In the genomic region with DNA sequence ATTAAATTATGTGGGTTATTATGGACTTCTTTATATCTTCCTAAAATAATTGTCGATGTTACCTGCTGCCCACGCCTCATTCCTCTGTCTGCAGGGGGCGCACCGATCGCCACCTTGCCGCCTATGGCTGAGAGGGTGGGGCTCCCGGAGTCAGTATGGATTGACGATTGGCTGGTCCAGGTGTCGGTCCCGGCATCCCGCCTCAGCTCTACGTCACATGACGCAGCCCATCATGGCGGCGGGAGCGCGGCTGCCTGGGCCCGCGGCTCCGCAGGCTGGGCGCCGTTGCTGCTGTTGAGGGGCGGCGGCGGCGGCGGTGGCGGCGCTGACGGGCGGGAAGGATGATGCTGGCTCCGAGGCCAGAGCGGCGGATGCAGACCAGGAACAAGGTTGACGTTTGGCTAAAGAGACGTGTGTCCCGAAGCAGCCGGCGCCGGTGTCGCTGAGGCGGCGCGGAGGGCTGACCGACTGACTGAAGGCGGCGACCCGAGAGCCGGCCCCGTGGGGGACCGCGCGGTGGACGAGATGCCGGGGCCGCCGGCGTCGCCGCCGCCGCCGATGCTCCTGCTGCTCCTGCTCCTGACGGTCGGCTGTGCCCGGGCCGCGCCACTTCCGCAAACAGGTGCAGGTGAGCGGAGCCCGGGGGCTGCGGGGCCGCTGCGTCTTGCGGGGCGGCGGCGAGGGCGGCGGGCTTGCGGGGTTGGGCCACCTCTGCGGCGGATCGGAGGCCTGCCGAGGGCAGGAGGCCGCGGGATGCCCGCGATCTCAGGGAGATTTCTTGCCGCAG, we compare ENCODE assay signal across 8 mouse cellular contexts. TPM values are rescaled to one million over a fixed set of nuclear protein-coding genes. Genes with fewer than 3 reads are reported as not detected.
DNase-seq lines count a peak whose midpoint lies in the region; ATAC-seq and TF ChIP-seq lines count a peak whose summit lies in the region.

A gene (plus strand): TSS at position 288 of the 787 bp plus-strand sequence.

- H3K9ac ChIP-seq in ES-Bruce4 (ENCODE audit: low read depth, poor library complexity, severe bottlenecking): peak within 1 kb of the TSS; percentile 71
- H3K9ac ChIP-seq in forebrain, embryonic 14.5 days (ENCODE audit: low read length): peak within 1 kb of the TSS; percentile 95
- H3K9ac ChIP-seq in neural tube, embryonic 15.5 days (replicated peaks): peak within 1 kb of the TSS; percentile 93

- 0% methylated on average over 85 of the region's 90 CpGs for WGBS in forebrain, embryonic 14.5 days
- under 1% methylated on average over 84 of the region's 90 CpGs for WGBS in neural tube, embryonic 15.5 days

- intact Hi-C loops in heart, postnatal 14 days (cut with DNase I): loop anchor here (2.0 to 5.0 kb wide), 3 partner anchors 14 to 122 kb away; a partner anchor contains a TSS

- DNase-seq in forebrain, embryonic 14.5 days (ENCODE audit: low spot score): peak; percentile 97
- DNase-seq in heart, postnatal 14 days: peak; percentile 97 to 98
- peak; percentile 98 for DNase-seq in layer of hippocampus, adult 11-12 months (ENCODE audit: low spot score)
- peak; percentile 96 to 97 for DNase-seq in lung, adult 18-20 months
- peak; percentile 97 for DNase-seq in testis, postnatal 14 days (ENCODE audit: low spot score)

- ATAC-seq in cerebellum, adult (ENCODE audit: insufficient number of reproducible peaks, low FRiP score, low TSS enrichment): peak; percentile 100
- peak; percentile 100 for ATAC-seq in forebrain, embryonic 14.5 days
- peak; percentile 100 for ATAC-seq in neural tube, embryonic 15.5 days (ENCODE audit: low FRiP score)

- H3K4me2 ChIP-seq in forebrain, embryonic 14.5 days (ENCODE audit: low read length): peak within 1 kb of the TSS; percentile 72
- peak within 1 kb of the TSS; percentile 56 for H3K4me2 ChIP-seq in neural tube, embryonic 15.5 days

- TF ChIP-seq CTCF in ES-Bruce4 (IDR thresholded peaks at IDR 0.05; ENCODE audit: low read depth, low read length): peak; percentile 88

- peak within 1 kb of the TSS; percentile 80 for H3K4me3 ChIP-seq in ES-Bruce4 (ENCODE audit: low read depth, low read length)
- H3K4me3 ChIP-seq in forebrain, embryonic 14.5 days (ENCODE audit: low read depth, low read length): peak within 1 kb of the TSS; percentile 95
- peak within 1 kb of the TSS; percentile 93 for H3K4me3 ChIP-seq in neural tube, embryonic 15.5 days (replicated peaks)

- H3K4me1 ChIP-seq in ES-Bruce4 (ENCODE audit: control insufficient read depth, insufficient read depth, low read length): peaks cover 7% of the 10 kb centered on the region
- H3K4me1 ChIP-seq in forebrain, embryonic 14.5 days (ENCODE audit: control insufficient read depth, insufficient read depth, low read length): peaks cover 8% of the 10 kb centered on the region
- H3K4me1 ChIP-seq in neural tube, embryonic 15.5 days: peaks cover 18% of the 10 kb centered on the region

- TF ChIP-seq POLR2A in ES-Bruce4 (IDR thresholded peaks at IDR 0.05; ENCODE audit: insufficient read depth, low read length): no peak

- no peaks in the 10 kb centered on the region for H3K9me3 ChIP-seq in ES-Bruce4 (replicated peaks; ENCODE audit: control insufficient read depth, insufficient read depth, low read length, poor library complexity, severe bottlenecking)
- H3K9me3 ChIP-seq in forebrain, embryonic 14.5 days (replicated peaks; ENCODE audit: control insufficient read depth, low read length): no peaks in the 10 kb centered on the region
- H3K9me3 ChIP-seq in neural tube, embryonic 15.5 days (replicated peaks): no peaks in the 10 kb centered on the region

- no peaks in the 10 kb centered on the region for H3K36me3 ChIP-seq in ES-Bruce4 (ENCODE audit: control insufficient read depth, insufficient read depth, low read length, poor library complexity, severe bottlenecking)
- H3K36me3 ChIP-seq in forebrain, embryonic 14.5 days (ENCODE audit: control insufficient read depth, insufficient read depth, low read length): no peaks in the 10 kb centered on the region
- no peaks in the 10 kb centered on the region for H3K36me3 ChIP-seq in neural tube, embryonic 15.5 days

- no peak for TF ChIP-seq EP300 in ES-Bruce4 (IDR thresholded peaks at IDR 0.05; ENCODE audit: insufficient read depth, low read depth, low read length)

- no peaks in the 10 kb centered on the region for H3K27me3 ChIP-seq in ES-Bruce4 (ENCODE audit: control insufficient read depth, insufficient read depth, low read length, poor library complexity, severe bottlenecking)
- no peaks in the 10 kb centered on the region for H3K27me3 ChIP-seq in forebrain, embryonic 14.5 days (replicated peaks; ENCODE audit: control insufficient read depth, insufficient read depth, low read length)
- H3K27me3 ChIP-seq in neural tube, embryonic 15.5 days (replicated peaks): peaks cover 3% of the 10 kb centered on the region; the same call in 1 of the 2 replicates

- H3K27ac ChIP-seq in ES-Bruce4 (ENCODE audit: insufficient read depth, low read length): no peak within 1 kb of the TSS
- peak within 1 kb of the TSS; percentile 86 for H3K27ac ChIP-seq in forebrain, embryonic 14.5 days (ENCODE audit: low read depth, low read length)
- H3K27ac ChIP-seq in neural tube, embryonic 15.5 days (replicated peaks): peak within 1 kb of the TSS; percentile 94

RNA-seq across cellular contexts. Expression of the gene that starts here (rescaled TPM):
- polyA plus RNA-seq in ES-Bruce4 (2011; ENCODE audit: insufficient read depth, insufficient read length, low read depth, missing spikeins): 46.2 and 47.1 TPM in 2 replicates
- 5.2 and 7.4 TPM in 2 replicates for polyA plus RNA-seq in forebrain, embryonic 14.5 days (2014; fragmentation: Nextera tagmentation; extraction: Ambion mirVana)
- total RNA-seq in heart, postnatal 14 days (2021): 10 to 100 TPM; 21.9 to 22.6 TPM
- 8.2 and 9.4 TPM in 2 replicates for polyA plus RNA-seq in neural tube, embryonic 15.5 days (2015; fragmentation: Nextera tagmentation; extraction: Ambion mirVana)
